Mouse (Mus musculus): ENCODE results near the gene Ccin. TPM values are rescaled to one million over a fixed set of nuclear protein-coding genes. Genes with fewer than 3 reads are reported as not detected.
A peak's percentile ranks its signal among the peaks of the same experiment; 100 is the strongest.

The Ccin gene
- polyA plus RNA-seq, 1 experiment from 2014 or later = not detected

- H3K36me3 ChIP-seq (ENCODE audit: control insufficient read depth, insufficient read depth, low read length) = no peaks in the 10 kb centered on the region
- no peak for ATAC-seq
- no peak overlapping the region for H3K4me3 ChIP-seq (ENCODE audit: low read length)
- no peak overlapping the region for H3K4me2 ChIP-seq (ENCODE audit: low read depth, low read length)
- no peak overlapping the region for H3K9ac ChIP-seq (ENCODE audit: low read depth, low read length)
- H3K27me3 ChIP-seq (replicated peaks; ENCODE audit: control insufficient read depth, insufficient read depth, low read length) = no peaks in the 10 kb centered on the region
- WGBS = 77% methylated on average over 3 of the region's 3 CpGs
- no peak overlapping the region for H3K27ac ChIP-seq (ENCODE audit: low read length)
- no peaks in the 10 kb centered on the region for H3K4me1 ChIP-seq (ENCODE audit: control insufficient read depth, insufficient read depth, low read length)
- no peaks in the 10 kb centered on the region for H3K9me3 ChIP-seq (ENCODE audit: control insufficient read depth, low read length)
Observed at GRCm38 (mm10) chr4:44004623-44005409, 21.5 kb downstream of the Ccin start.

GRCm38 (mm10) chr4:44010176-44010575 is 26.9 kb downstream of the Ccin start:
- H3K4me1 ChIP-seq (ENCODE audit: control insufficient read depth, insufficient read depth, low read length) = peaks cover 14% of the 10 kb centered on the region
- H3K9me3 ChIP-seq (ENCODE audit: control insufficient read depth, low read length) = no peaks in the 10 kb centered on the region
- H3K36me3 ChIP-seq (ENCODE audit: control insufficient read depth, insufficient read depth, low read length) = no peaks in the 10 kb centered on the region
- no peak for ATAC-seq
- H3K27me3 ChIP-seq (replicated peaks; ENCODE audit: control insufficient read depth, insufficient read depth, low read length) = no peaks in the 10 kb centered on the region
- no peak overlapping the region for H3K9ac ChIP-seq (ENCODE audit: low read depth, low read length)
- no peak overlapping the region for H3K27ac ChIP-seq (ENCODE audit: low read length)
- no peak overlapping the region for H3K4me2 ChIP-seq (ENCODE audit: low read depth, low read length)
- H3K4me3 ChIP-seq (ENCODE audit: low read length) = no peak overlapping the region
- WGBS = 97% methylated on average over 1 of the region's 1 CpGs

GRCm38 (mm10) chr4:44010893-44011292 is 27.6 kb downstream of the Ccin start:
- H3K9ac ChIP-seq (ENCODE audit: low read depth, low read length) = no peak overlapping the region
- H3K36me3 ChIP-seq (ENCODE audit: control insufficient read depth, insufficient read depth, low read length) = no peaks in the 10 kb centered on the region
- H3K4me1 ChIP-seq (ENCODE audit: control insufficient read depth, insufficient read depth, low read length) = peaks cover 20% of the 10 kb centered on the region
- 41% methylated on average over 2 of the region's 2 CpGs for WGBS
- no peaks in the 10 kb centered on the region for H3K27me3 ChIP-seq (replicated peaks; ENCODE audit: control insufficient read depth, insufficient read depth, low read length)
- no peak overlapping the region for H3K27ac ChIP-seq (ENCODE audit: low read length)
- no peak overlapping the region for H3K4me2 ChIP-seq (ENCODE audit: low read depth, low read length)
- ATAC-seq = no peak
- H3K9me3 ChIP-seq (ENCODE audit: control insufficient read depth, low read length) = no peaks in the 10 kb centered on the region
- no peak overlapping the region for H3K4me3 ChIP-seq (ENCODE audit: low read length)

GRCm38 (mm10) chr4:44011799-44012198 is 28.5 kb downstream of the Ccin start:
- H3K4me1 ChIP-seq (ENCODE audit: control insufficient read depth, insufficient read depth, low read length) = peaks cover 24% of the 10 kb centered on the region
- H3K9ac ChIP-seq (ENCODE audit: low read depth, low read length) = peak overlapping the region; percentile 94
- ATAC-seq = no peak
- no peaks in the 10 kb centered on the region for H3K9me3 ChIP-seq (ENCODE audit: control insufficient read depth, low read length)
- H3K27me3 ChIP-seq (replicated peaks; ENCODE audit: control insufficient read depth, insufficient read depth, low read length) = no peaks in the 10 kb centered on the region
- peak overlapping the region; percentile 88 for H3K4me3 ChIP-seq (ENCODE audit: low read length)
- WGBS = 83% methylated on average over 3 of the region's 3 CpGs
- H3K27ac ChIP-seq (ENCODE audit: low read length) = no peak overlapping the region
- H3K4me2 ChIP-seq (ENCODE audit: low read depth, low read length) = peak overlapping the region; percentile 58
- H3K36me3 ChIP-seq (ENCODE audit: control insufficient read depth, insufficient read depth, low read length) = no peaks in the 10 kb centered on the region

- Histone ChIP-seq H3K4me3 (ENCODE audit: low read length) (peak overlapping the region; percentile 88), H3K9ac (ENCODE audit: low read depth, low read length) (peak overlapping the region; percentile 94), H3K4me2 (ENCODE audit: low read depth, low read length) (peak overlapping the region; percentile 88), H3K27ac (ENCODE audit: low read length) (peak overlapping the region; percentile 84), H3K36me3 (ENCODE audit: control insufficient read depth, insufficient read depth, low read length) (no peaks in the 10 kb centered on the region), H3K27me3 (replicated peaks; ENCODE audit: control insufficient read depth, insufficient read depth, low read length) (no peaks in the 10 kb centered on the region), H3K4me1 (ENCODE audit: control insufficient read depth, insufficient read depth, low read length) (peaks cover 24% of the 10 kb centered on the region), H3K9me3 (ENCODE audit: control insufficient read depth, low read length) (no peaks in the 10 kb centered on the region)
- ATAC-seq = peak; percentile 96
- WGBS = under 1% methylated on average over 77 of the region's 77 CpGs
Observed at GRCm38 (mm10) chr4:44012376-44013367, 29.4 kb downstream of the Ccin start.

GRCm38 (mm10) chr4:44013391-44014070 is 30.2 kb downstream of the Ccin start:
- Histone ChIP-seq H3K27me3 (replicated peaks; ENCODE audit: control insufficient read depth, insufficient read depth, low read length) (no peaks in the 10 kb centered on the region), H3K9ac (ENCODE audit: low read depth, low read length) (peak overlapping the region; percentile 94), H3K4me2 (ENCODE audit: low read depth, low read length) (peak overlapping the region; percentile 88), H3K36me3 (ENCODE audit: control insufficient read depth, insufficient read depth, low read length) (no peaks in the 10 kb centered on the region), H3K4me3 (ENCODE audit: low read length) (peak overlapping the region; percentile 88), H3K9me3 (ENCODE audit: control insufficient read depth, low read length) (no peaks in the 10 kb centered on the region), H3K4me1 (ENCODE audit: control insufficient read depth, insufficient read depth, low read length) (peaks cover 24% of the 10 kb centered on the region), H3K27ac (ENCODE audit: low read length) (peak overlapping the region; percentile 84)
- 22% methylated on average over 11 of the region's 11 CpGs for WGBS
- ATAC-seq = no peak

GRCm38 (mm10) chr4:44016071-44016470 is 32.8 kb downstream of the Ccin start:
- Histone ChIP-seq H3K9ac (ENCODE audit: low read depth, low read length) (no peak overlapping the region), H3K4me1 (ENCODE audit: control insufficient read depth, insufficient read depth, low read length) (peaks cover 24% of the 10 kb centered on the region), H3K4me3 (ENCODE audit: low read length) (no peak overlapping the region), H3K9me3 (ENCODE audit: control insufficient read depth, low read length) (no peaks in the 10 kb centered on the region), H3K27ac (ENCODE audit: low read length) (no peak overlapping the region), H3K27me3 (replicated peaks; ENCODE audit: control insufficient read depth, insufficient read depth, low read length) (no peaks in the 10 kb centered on the region), H3K4me2 (ENCODE audit: low read depth, low read length) (no peak overlapping the region), H3K36me3 (ENCODE audit: control insufficient read depth, insufficient read depth, low read length) (peaks cover 7% of the 10 kb centered on the region; the same call in 1 of the 2 replicates)
- 88% methylated on average over 4 of the region's 4 CpGs for WGBS
- no peak for ATAC-seq

- H3K9me3 ChIP-seq (ENCODE audit: control insufficient read depth, low read length) = no peaks in the 10 kb centered on the region
- H3K27me3 ChIP-seq (replicated peaks; ENCODE audit: control insufficient read depth, insufficient read depth, low read length) = no peaks in the 10 kb centered on the region
- H3K4me2 ChIP-seq (ENCODE audit: low read depth, low read length) = 0 out of 2 replicates have a peak overlapping the region, but pooled peaks have one; percentile 11
- H3K9ac ChIP-seq (ENCODE audit: low read depth, low read length) = no peak overlapping the region
- ATAC-seq = peak; percentile 36; the same call in 1 of the 2 replicates
- peaks cover 11% of the 10 kb centered on the region; the same call in 1 of the 2 replicates for H3K36me3 ChIP-seq (ENCODE audit: control insufficient read depth, insufficient read depth, low read length)
- H3K27ac ChIP-seq (ENCODE audit: low read length) = 0 out of 2 replicates have a peak overlapping the region, but pooled peaks have one; percentile 4
- H3K4me1 ChIP-seq (ENCODE audit: control insufficient read depth, insufficient read depth, low read length) = peaks cover 24% of the 10 kb centered on the region
- 71% methylated on average over 12 of the region's 12 CpGs for WGBS
- no peak overlapping the region for H3K4me3 ChIP-seq (ENCODE audit: low read length)
Observed at GRCm38 (mm10) chr4:44016791-44017190, 33.5 kb downstream of the Ccin start.

Data from intestine, embryonic 16.5 days (tissue).